Mouse (Mus musculus) layer of hippocampus, postnatal 14 days (tissue): ENCODE data around the gene Fat3. TPM values are rescaled to one million over a fixed set of nuclear protein-coding genes. Genes with fewer than 3 reads are reported as not detected.

Source experiments
- DNase-seq, 2 experiments: peaks; one replicate each; pipeline ENCODE4 v3.0.0; 2021 to 2022; ENCODE audit warnings: low spot score in 2 of 2, mixed read lengths in 1 of 2
- total RNA-seq, 2 experiments: library from RNA; stranded (reverse); gene quantifications; 2 replicates each; pipeline ENCODE4 v1.2.3; 2021

Fat3 gene
- total RNA-seq, 2 experiments from 2014 or later = 34.6 to 38.5 TPM

GRCm38 (mm10) chr9:16150046-16150445, 351.0 kb downstream of the Fat3 start:
- DNase-seq = no peak

- DNase-seq = no peak
Measured at GRCm38 (mm10) chr9:16147735-16148134, 353.4 kb downstream of the Fat3 start.

GRCm38 (mm10) chr9:16144684-16145083, 356.4 kb downstream of the Fat3 start:
- DNase-seq = no peak

- DNase-seq = no peak
Measured at GRCm38 (mm10) chr9:16139300-16139699, 361.8 kb downstream of the Fat3 start.

GRCm38 (mm10) chr9:16133098-16133497, 368.0 kb downstream of the Fat3 start:
- no peak for DNase-seq

GRCm38 (mm10) chr9:16132594-16132993, 368.5 kb downstream of the Fat3 start:
- DNase-seq = no peak

GRCm38 (mm10) chr9:16121756-16122155, 379.3 kb downstream of the Fat3 start:
- DNase-seq = no peak

GRCm38 (mm10) chr9:16114821-16115485, 386.1 kb downstream of the Fat3 start:
- DNase-seq = no peak

- peak; percentile 44 to 84 for DNase-seq
Measured at GRCm38 (mm10) chr9:16113936-16114642, 387.0 kb downstream of the Fat3 start.

- no peak for DNase-seq
Measured at GRCm38 (mm10) chr9:16107900-16108299, 393.2 kb downstream of the Fat3 start.

- no peak for DNase-seq
Measured at GRCm38 (mm10) chr9:16107386-16107785, 393.7 kb downstream of the Fat3 start.

GRCm38 (mm10) chr9:16098553-16098952, 402.5 kb downstream of the Fat3 start:
- DNase-seq = no peak

GRCm38 (mm10) chr9:16093047-16093668, 407.9 kb downstream of the Fat3 start:
- DNase-seq = no peak

- DNase-seq = no peak
Measured at GRCm38 (mm10) chr9:16092051-16092967, 408.8 kb downstream of the Fat3 start.

- DNase-seq = no peak
Measured at GRCm38 (mm10) chr9:16079292-16079691, 421.8 kb downstream of the Fat3 start.

- DNase-seq = peak in 1 of 2 experiments; percentile 4
Measured at GRCm38 (mm10) chr9:16074664-16075063, 426.4 kb downstream of the Fat3 start.

- DNase-seq = no peak
Measured at GRCm38 (mm10) chr9:16074116-16074515, 427.0 kb downstream of the Fat3 start.

GRCm38 (mm10) chr9:16063447-16063846, 437.6 kb downstream of the Fat3 start:
- DNase-seq = no peak

GRCm38 (mm10) chr9:16062472-16062871, 438.6 kb downstream of the Fat3 start:
- no peak for DNase-seq

- no peak for DNase-seq
Measured at GRCm38 (mm10) chr9:16046686-16047085, 454.4 kb downstream of the Fat3 start.

GRCm38 (mm10) chr9:16037375-16037774, 463.7 kb downstream of the Fat3 start:
- DNase-seq = no peak
